Mouse (Mus musculus): ENCODE data around the gene Laptm5.

Gene Laptm5

GRCm38 (mm10) chr4:130920951-130921693, 8.2 kb downstream of the Laptm5 start:
- no peak for DNase-seq (ENCODE audit: low spot score in 2 of 2)

- no peak for DNase-seq (ENCODE audit: low spot score in 2 of 2)
Measured at GRCm38 (mm10) chr4:130921986-130922385, 9.1 kb downstream of the Laptm5 start.

DNA sequence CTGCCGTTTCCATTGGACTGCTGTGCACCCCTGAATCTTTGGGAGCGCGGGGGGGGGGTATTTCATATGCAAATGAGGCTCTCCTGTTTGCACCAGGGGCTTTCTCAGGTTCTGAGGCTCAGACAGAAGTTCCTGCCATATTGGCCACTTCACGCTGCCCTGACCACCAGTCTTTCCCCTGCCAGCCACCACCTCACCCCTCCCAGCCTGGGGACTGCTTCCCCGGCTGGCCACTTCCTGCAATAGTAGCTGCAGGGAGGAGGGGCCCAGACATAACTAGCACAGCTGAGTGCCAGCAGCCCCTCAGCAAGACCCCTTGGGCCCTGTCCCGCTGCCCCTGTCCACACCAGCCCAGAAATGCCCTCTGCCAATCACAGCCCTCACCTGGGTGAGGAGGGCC, 13.3 kb downstream of the Laptm5 start:
- no peak for DNase-seq (ENCODE audit: low spot score in 2 of 2)

DNA sequence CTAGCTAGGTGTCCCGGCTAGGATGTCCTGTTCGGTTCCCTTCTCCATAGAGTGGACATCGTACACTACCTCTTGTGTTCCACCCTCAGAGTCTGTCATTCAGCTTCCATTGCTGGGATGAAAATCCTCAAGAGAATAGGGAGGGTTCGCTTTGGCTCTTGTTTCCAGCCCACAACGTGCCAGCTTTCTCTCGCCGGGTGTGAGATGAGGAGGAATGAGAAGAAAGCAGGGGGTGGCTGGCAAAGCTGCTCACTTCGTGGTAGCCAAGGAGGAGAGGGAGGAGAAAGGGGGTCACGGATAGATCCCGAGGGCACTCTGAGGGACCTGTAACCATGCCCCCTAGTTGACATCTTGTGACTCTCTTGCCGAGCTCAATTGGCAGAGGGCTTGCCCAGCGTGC, 14.9 kb downstream of the Laptm5 start:
- no peak for DNase-seq (ENCODE audit: low spot score in 2 of 2)

GRCm38 (mm10) chr4:130942644-130943043, 29.7 kb downstream of the Laptm5 start:
- DNase-seq (ENCODE audit: low spot score in 2 of 2), result no peak

- DNase-seq (ENCODE audit: low spot score in 2 of 2), result no peak
Measured at GRCm38 (mm10) chr4:130944112-130944511, 31.2 kb downstream of the Laptm5 start, which contains the start of gene Matn1. Matn1 (plus strand) TSS chr4:130944385.

GRCm38 (mm10) chr4:130944779-130945178, 31.9 kb downstream of the Laptm5 start:
- DNase-seq (ENCODE audit: low spot score in 2 of 2), result no peak

- peak in 1 of 2 experiments; percentile 10 for DNase-seq (ENCODE audit: low spot score in 2 of 2)
Measured at GRCm38 (mm10) chr4:130947094-130947647, 34.2 kb downstream of the Laptm5 start.

DNA sequence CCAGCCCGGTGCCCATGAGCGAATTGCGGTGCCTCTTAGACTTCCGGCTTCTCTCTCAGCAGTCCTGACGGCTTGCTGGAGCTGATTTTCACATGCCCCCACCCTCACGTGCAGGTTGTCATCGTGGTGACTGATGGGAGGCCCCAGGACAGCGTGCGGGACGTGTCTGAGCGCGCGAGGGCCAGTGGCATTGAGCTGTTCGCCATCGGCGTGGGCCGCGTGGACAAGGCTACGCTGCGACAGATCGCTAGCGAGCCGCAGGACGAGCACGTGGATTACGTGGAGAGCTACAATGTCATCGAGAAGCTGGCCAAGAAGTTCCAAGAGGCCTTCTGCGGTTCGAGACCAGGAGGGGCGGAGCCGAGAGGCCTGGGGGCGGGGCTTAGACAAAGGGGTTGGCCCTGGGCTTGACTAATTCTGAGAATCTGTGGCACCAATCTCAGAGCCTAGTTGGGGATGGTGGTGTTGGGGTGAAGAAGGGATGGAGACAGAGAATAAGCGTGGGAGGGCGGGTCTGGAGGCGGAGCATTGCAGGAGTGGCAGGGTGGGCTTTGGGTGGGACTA, 37.0 kb downstream of the Laptm5 start:
- DNase-seq (ENCODE audit: low spot score in 2 of 2), result no peak

GRCm38 (mm10) chr4:130952531-130952930, 39.6 kb downstream of the Laptm5 start:
- DNase-seq (ENCODE audit: low spot score in 2 of 2), result no peak

GRCm38 (mm10) chr4:130957156-130957555, 44.2 kb downstream of the Laptm5 start:
- no peak for DNase-seq (ENCODE audit: low spot score in 2 of 2)

DNA sequence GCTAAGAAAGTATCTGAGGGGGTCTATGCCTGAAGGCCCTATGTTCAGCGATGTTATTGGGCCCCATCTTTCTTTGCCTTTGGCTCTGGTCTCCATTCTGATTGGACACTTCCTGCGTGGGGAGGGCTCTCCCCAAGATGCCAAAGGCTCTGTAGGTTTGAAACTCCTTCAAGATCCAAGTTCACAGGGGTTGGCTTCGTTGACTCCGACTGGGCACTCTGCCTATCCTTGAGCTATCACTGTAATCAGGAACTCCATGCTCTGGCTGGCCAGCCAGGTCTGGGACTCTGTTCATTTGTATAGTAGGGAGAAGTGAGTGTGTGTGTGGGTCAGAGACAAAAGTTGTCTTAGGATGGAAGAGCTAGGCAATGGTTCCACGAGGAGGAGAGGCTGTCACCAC, 45.9 kb downstream of the Laptm5 start:
- no peak for DNase-seq (ENCODE audit: low spot score in 2 of 2)

- no peak for DNase-seq (ENCODE audit: low spot score in 2 of 2)
Measured at GRCm38 (mm10) chr4:130959678-130960077, 46.8 kb downstream of the Laptm5 start.

DNA sequence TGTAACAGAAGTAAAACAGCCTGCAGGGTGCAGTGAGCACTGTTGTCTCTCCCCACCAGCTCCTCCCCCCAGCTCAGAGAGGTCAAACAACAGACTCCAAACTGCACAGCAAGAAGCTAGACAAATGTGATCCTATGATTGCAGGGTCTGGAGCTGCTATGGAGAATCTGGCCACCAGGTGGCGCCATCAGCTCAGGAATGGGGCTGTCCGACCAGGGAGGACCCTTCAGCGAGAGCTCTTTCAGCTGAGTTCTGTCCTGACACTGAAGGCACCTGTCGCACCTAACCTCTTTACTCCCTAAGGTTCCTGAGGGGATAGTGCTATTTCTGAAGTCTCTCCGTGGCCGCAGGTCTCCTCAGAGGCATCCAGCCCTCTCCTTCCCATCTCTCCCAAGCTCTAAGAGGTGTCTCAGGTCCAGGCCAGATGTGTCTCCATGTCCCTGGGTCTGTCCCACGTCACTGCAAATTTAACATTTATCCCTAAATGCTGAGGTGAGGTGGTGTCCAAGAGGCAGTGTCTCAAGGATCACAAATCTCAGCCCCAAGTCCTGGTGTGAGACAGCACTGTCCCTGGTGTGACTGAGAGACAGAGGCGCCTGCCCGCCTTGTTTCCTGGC, 47.3 kb downstream of the Laptm5 start:
- peak; percentile 47 to 75 for DNase-seq (ENCODE audit: low spot score in 2 of 2)

DNA sequence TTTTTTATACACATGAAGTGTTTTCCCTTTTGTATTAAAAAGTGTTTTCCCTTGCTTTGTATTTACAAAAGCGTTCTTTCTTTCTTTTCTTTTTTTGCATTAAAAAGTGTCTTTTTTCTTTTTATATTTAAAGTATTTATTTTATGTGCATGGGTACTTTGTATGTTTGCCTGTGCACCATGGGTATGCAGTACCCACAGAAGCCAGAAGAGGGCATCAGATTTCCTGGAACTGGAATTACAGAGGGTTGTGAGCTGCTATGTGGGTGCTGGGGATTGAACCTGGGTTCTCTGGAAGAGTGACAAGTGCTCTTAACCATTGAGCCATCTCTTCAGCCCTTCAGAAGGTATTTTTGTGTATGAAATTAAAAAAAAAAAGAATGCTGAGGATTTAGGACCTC, 58.4 kb downstream of the Laptm5 start:
- no peak for DNase-seq (ENCODE audit: low spot score in 2 of 2)

DNA sequence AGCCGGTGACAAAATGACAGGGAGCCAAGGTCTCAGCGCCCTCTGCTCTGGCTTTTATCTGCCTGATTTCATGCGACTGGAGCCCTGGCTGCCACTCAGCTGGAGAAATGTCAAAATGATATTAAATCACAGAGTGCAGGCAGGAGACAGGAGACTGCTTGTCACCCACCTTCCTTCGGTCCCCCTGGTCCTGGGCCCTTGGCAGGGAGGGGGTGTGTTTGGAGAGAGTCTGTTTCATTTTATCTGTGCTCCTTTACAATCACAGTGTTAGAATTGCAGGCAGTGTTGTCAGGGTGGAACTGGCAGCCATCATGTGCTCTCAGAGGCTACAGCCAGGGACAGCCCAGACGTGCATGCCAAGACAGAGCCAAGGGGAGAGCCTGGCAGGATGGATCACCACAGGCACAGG, 59.5 kb downstream of the Laptm5 start:
- peak; percentile 62 to 77 for DNase-seq (ENCODE audit: low spot score in 2 of 2)

DNA sequence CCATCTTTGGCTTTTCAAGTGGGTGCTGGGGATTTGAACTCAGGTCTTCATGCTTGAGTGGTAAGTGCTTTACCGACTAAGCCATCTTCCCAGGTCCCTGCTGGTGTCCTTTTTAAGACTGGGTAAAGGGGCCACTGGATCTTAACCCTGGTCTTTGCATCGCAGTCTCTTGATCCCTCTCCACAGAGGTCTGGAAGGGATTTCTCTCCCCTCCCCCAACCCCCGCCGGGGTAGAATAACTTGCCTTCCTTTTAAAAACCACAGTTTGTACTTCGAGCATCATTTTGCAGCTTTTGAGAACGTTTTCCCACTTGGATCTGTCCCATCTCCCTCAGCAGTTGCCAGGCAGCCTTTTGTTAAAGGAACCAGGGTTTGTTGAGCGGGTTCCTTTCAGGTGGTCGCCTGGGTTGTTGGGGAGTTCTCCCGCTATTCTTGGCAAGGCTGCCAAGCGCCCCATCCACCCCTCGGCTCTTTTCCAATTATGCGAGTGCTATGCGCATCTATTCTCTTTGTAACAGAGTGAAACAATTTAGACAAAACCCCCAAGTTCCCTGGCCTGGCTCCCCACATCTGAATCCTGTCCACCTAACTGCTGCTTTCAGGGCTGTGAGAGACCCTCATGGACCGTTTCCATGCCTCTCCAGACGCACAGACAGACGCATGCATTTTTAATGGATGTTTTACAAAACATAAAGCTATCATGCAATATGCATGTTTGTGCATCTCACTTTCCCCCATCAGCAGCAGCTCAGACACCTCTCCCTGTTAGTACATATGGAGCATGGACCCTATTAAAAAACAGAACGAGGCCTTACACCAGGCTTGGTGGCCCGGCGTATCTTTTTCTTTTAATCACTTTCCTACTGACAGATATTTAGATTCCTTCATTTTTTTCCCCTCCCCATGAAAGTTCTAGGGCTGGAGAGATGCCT, 60.7 kb downstream of the Laptm5 start:
- DNase-seq (ENCODE audit: low spot score in 2 of 2), result no peak

DNA sequence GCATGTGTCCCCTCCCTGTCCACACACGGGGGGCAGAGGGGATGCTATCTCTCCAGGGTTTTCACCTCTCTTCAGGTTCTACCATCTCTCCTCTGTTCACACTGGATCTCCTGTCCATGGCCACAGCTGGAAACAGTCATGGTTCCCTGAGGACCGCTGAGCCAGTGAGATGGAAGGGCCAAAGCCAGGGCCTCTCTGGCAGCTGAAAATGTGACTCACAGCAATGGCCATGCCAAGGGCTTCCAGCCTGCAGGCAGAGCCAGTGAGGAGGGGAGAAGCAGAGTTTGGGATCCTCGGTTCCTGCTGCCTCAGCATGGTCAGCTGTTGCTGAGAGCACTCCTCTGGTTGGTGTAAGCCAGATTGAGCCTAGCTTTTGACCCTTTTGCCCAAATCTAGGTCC, 66.1 kb downstream of the Laptm5 start:
- peak; percentile 36 to 49 for DNase-seq (ENCODE audit: low spot score in 2 of 2)

DNA sequence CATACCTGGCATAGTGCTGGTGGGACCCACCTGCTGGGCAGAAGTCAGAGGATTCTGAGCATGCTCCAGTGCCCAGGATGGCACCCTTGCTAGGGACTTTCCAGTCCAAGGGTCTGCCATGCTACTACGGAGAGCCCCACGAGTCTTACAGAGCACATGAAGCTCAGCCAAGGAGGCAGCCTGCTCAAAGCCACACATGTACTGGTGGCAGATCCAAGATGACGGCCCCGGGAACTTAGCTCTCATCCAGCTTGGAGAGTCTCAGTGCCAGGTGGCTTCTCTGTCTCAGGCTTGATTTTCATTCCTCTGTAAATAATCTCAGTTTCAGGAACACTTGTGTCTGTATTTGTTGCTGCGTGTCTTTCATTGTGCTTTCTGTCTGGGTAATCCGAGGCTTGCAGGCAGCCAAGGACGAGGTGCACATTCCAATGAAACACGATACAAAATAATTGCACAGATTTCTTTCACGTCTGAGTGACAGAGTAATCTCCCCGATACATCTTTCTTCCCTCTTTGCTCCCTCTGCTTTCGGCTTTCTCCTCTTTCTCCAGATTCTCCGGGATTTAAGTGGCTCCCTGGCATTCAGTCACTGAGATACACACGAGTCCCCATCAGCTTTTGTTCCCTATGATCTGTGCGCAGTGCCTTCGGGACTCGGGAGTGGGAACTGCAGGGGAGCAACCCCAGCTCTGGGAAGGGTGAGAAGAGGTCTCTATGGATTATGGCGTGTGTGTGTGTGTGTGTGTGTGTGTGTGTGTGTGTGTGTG, 71.7 kb downstream of the Laptm5 start:
- DNase-seq (ENCODE audit: low spot score in 2 of 2), result no peak
